Mouse (Mus musculus) intestine, embryonic 15.5 days (tissue): Measurements from ENCODE around the gene Sik3. TPM values are rescaled to one million over a fixed set of nuclear protein-coding genes. Genes with fewer than 3 reads are reported as not detected.
A peak's percentile ranks its signal among the peaks of the same experiment; 100 is the strongest.
"Not testable (repeated sequence)": the region's sequence is repeated elsewhere in the genome, so short reads cannot be mapped to it uniquely, and the experiment has no call there.

ENCODE experiments used
- ATAC-seq: fragments of 200-750 bp; cut with Nextera tagmentation; 2 replicates; pipeline ENCODE4 v1.8.0; 2017; ENCODE audit warnings: moderate TSS enrichment, moderate library complexity
- H3K27ac ChIP-seq: fragments of 300-500 bp; sonication (generic); 2 replicates; pipeline ENCODE4 v1.5.1; 2015; ENCODE audit warnings: mild to moderate bottlenecking, inconsistent platforms
- H3K27me3 ChIP-seq: fragments of 300-500 bp; sonication (generic); replicated peaks from 2 replicates; pipeline ENCODE4 v1.6.1; 2015; ENCODE audit warnings: inconsistent platforms
- H3K36me3 ChIP-seq: fragments of 300-500 bp; sonication (generic); 2 replicates; pipeline ENCODE4 v1.6.1; 2015; ENCODE audit warnings: inconsistent platforms
- H3K4me1 ChIP-seq: fragments of 300-500 bp; sonication (generic); replicated peaks from 2 replicates; pipeline ENCODE4 v1.6.1; 2015; ENCODE audit warnings: inconsistent platforms
- H3K4me2 ChIP-seq: fragments of 300-500 bp; sonication (generic); replicated peaks from 2 replicates; pipeline ENCODE4 v1.6.1; 2015; ENCODE audit warnings: mild to moderate bottlenecking, inconsistent platforms
- H3K4me3 ChIP-seq: fragments of 300-500 bp; sonication (generic); replicated peaks from 2 replicates; pipeline ENCODE4 v1.5.1; 2015; ENCODE audit warnings: inconsistent platforms
- H3K9ac ChIP-seq: fragments of 300-500 bp; sonication (generic); 2 replicates; pipeline ENCODE4 v1.6.1; 2015; ENCODE audit warnings: inconsistent platforms
- H3K9me3 ChIP-seq: fragments of 300-500 bp; sonication (generic); 2 replicates; pipeline ENCODE4 v1.6.1; 2016; ENCODE audit warnings: inconsistent platforms
- WGBS: fragments of 180-500 bp; shearing (Covaris S2); methylation state at CpG from one replicate; pipeline ENCODE4 v1.1.7; 2015; 5-methylcytosine and 5-hydroxymethylcytosine counted together
- polyA plus RNA-seq: library from polyadenylated mRNA; unstranded; fragments of >200 nt; fragmentation: Nextera tagmentation; extraction: Ambion mirVana; gene quantifications from 2 replicates; pipeline ENCODE4 v1.2.1, GENCODE M21; 2015

Gene Sik3
- polyA plus RNA-seq, 1 experiment from 2014 or later: 13.2 TPM

DNA sequence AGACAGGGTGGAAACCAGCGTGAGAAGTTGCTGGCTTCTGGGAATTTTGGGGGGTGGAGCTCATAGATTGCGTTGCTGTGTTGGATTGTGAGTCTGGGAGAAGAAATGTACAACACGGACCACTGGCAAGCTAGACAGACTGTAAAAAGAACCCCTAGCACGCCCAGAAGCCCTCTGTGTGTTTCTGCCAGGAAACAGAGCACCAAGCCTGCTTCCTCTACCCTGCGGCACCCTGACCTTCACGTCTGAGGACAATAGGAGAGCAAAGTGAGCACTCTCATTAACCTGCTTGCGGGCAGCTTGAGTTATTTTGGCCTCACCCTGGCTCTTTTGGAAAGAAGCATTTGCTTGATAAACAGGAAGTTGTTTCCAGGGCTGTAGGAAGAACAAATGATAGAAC, 137.5 kb downstream of the Sik3 start:
- H3K4me1 ChIP-seq: peaks cover 36% of the 10 kb centered on the region
- no peaks in the 10 kb centered on the region for H3K36me3 ChIP-seq
- H3K4me3 ChIP-seq: no peak overlapping the region
- no peak overlapping the region for H3K9ac ChIP-seq
- no peaks in the 10 kb centered on the region for H3K27me3 ChIP-seq
- H3K4me2 ChIP-seq: no peak overlapping the region
- WGBS: 60% methylated on average over 7 of the region's 7 CpGs
- no peaks in the 10 kb centered on the region for H3K9me3 ChIP-seq
- ATAC-seq: no peak
- H3K27ac ChIP-seq: peak overlapping the region; percentile 68; the same call in 1 of the 2 replicates

GRCm38 (mm10) chr9:46150890-46151703, 138.5 kb downstream of the Sik3 start:
- H3K36me3 ChIP-seq: no peaks in the 10 kb centered on the region
- H3K4me3 ChIP-seq: no peak overlapping the region
- peak overlapping the region; percentile 19; the same call in 1 of the 2 replicates for H3K4me2 ChIP-seq
- peaks cover 36% of the 10 kb centered on the region for H3K4me1 ChIP-seq
- H3K27ac ChIP-seq: peak overlapping the region; percentile 68
- no peak overlapping the region for H3K9ac ChIP-seq
- no peaks in the 10 kb centered on the region for H3K27me3 ChIP-seq
- WGBS: 58% methylated on average over 2 of the region's 2 CpGs
- no peak for ATAC-seq
- H3K9me3 ChIP-seq: no peaks in the 10 kb centered on the region

GRCm38 (mm10) chr9:46151704-46152040, 139.1 kb downstream of the Sik3 start:
- ATAC-seq: peak; percentile 70
- H3K36me3 ChIP-seq: no peaks in the 10 kb centered on the region
- H3K9me3 ChIP-seq: no peaks in the 10 kb centered on the region
- WGBS: 32% methylated on average over 6 of the region's 6 CpGs
- H3K9ac ChIP-seq: no peak overlapping the region
- peaks cover 36% of the 10 kb centered on the region for H3K4me1 ChIP-seq
- H3K4me2 ChIP-seq: peak overlapping the region; percentile 19; the same call in 1 of the 2 replicates
- peak overlapping the region; percentile 68 for H3K27ac ChIP-seq
- H3K4me3 ChIP-seq: no peak overlapping the region
- H3K27me3 ChIP-seq: no peaks in the 10 kb centered on the region

DNA sequence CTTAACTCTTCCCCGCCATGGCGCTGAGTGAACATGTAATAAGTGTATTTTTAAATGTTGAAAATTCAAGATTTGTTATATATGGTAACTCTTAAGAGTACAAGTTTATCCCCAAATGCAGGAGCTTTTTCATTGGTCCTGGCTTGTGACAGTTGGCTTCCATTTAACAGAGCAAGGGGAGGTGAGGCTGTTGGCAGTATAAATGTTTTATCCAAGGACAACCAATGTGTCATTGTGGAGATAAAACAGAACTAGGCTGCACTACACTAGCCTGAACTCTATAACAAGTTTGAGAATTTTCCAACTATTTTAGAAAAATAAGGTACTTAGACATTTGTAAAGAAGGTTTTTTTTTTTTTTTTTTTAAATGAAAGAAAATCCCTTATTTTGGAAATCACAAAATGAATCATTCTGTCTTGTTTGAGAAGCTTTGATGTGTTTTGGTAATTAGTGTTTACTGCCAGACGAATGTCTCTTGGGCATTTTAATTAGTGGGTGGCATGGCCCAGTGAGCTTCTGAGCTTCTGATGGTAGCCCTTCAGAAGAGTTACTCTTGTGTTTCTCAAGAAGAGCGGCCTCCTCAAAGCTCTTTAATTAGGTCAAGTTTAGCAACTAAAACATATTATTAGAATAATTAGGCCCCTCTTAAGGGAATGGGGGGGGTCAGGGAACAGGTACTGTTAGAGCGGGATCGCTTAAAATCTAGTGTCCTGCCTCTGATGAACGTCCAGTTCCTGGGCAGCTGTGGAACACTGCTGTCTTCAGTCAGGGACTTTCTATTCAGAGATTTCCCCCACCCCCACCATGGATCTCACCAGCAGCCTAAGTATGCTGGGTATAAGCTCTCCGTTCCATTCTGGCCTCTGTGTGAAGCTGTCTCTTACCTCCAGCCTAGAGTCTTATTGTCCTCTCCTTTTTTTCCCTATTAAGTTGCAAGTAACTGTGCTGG, 139.7 kb downstream of the Sik3 start:
- peak overlapping the region; percentile 68 for H3K27ac ChIP-seq
- peaks cover 36% of the 10 kb centered on the region for H3K4me1 ChIP-seq
- no peak overlapping the region for H3K9ac ChIP-seq
- WGBS: 56% methylated on average over 8 of the region's 8 CpGs
- no peaks in the 10 kb centered on the region for H3K9me3 ChIP-seq
- H3K36me3 ChIP-seq: no peaks in the 10 kb centered on the region
- ATAC-seq: peak; percentile 50; the same call in 1 of the 2 replicates
- H3K4me2 ChIP-seq: peak overlapping the region; percentile 19; the same call in 1 of the 2 replicates
- no peak overlapping the region for H3K4me3 ChIP-seq
- H3K27me3 ChIP-seq: no peaks in the 10 kb centered on the region

GRCm38 (mm10) chr9:46154469-46154868, 141.8 kb downstream of the Sik3 start:
- 50% methylated on average over 2 of the region's 2 CpGs for WGBS
- peaks cover 33% of the 10 kb centered on the region for H3K4me1 ChIP-seq

DNA sequence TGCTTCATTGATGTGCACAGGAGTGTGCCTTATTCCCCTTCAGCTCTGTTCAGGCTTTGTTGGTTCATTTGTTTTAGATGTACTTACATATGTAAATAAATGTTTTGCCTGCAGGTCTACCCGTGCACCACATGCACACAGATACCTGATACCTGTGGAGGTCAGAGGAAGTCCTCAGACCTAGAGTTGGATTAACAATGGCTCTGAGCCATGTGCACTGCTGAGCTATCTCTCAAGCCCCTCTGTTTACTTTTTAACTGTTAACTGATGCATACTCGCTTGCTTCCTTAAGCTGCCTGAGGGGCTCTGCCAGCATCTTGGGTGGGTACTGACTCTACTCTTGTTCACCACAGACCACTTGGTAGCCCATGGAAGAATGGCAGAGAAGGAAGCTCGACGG, 142.4 kb downstream of the Sik3 start:
- Histone ChIP-seq H3K4me2 (no peak overlapping the region), H3K27ac (no peak overlapping the region), H3K9me3 (no peaks in the 10 kb centered on the region), H3K4me3 (no peak overlapping the region), H3K9ac (no peak overlapping the region), H3K36me3 (no peaks in the 10 kb centered on the region), H3K27me3 (no peaks in the 10 kb centered on the region), H3K4me1 (peaks cover 27% of the 10 kb centered on the region)
- no peak for ATAC-seq
- WGBS: 54% methylated on average over 4 of the region's 4 CpGs

More at GRCm38 (mm10) chr9:46154469-46154868, 141.8 kb downstream of the Sik3 start:
- Histone ChIP-seq H3K36me3 (no peaks in the 10 kb centered on the region), H3K27me3 (no peaks in the 10 kb centered on the region), H3K4me2 (no peak overlapping the region), H3K4me3 (no peak overlapping the region), H3K9ac (no peak overlapping the region), H3K27ac (no peak overlapping the region), H3K9me3 (no peaks in the 10 kb centered on the region)
- ATAC-seq: no peak

DNA sequence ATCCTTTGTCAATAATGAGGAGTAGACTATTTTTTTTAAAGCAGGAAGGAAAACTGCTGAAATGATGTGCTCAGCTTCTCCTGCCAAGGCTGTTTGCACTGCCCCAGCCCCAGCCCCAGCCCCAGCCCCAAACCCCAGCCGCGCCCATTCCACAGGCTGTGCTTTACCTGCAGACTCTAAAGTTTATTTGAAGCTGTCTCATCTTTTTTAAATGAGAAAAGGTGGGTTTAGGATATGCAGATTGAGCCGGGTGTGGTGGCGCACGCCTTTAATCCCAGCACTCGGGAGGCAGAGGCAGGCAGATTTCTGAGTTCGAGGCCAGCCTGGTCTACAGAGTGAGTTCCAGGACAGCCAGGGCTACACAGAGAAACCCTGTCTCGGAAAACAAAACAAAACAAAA, 143.2 kb downstream of the Sik3 start:
- not testable (repeated sequence) for H3K27me3 ChIP-seq, H3K4me2 ChIP-seq, H3K27ac ChIP-seq, H3K4me3 ChIP-seq, H3K9ac ChIP-seq, H3K9me3 ChIP-seq, H3K36me3 ChIP-seq, ATAC-seq
- peaks cover 19% of the 10 kb centered on the region for H3K4me1 ChIP-seq
- 94% methylated on average over 8 of the region's 8 CpGs for WGBS

GRCm38 (mm10) chr9:46156711-46157110, 144.1 kb downstream of the Sik3 start:
- Histone ChIP-seq H3K36me3 (0 out of 2 replicates have a peak, but pooled peaks cover 2% of the 10 kb centered on the region), H3K4me3 (no peak overlapping the region), H3K27me3 (no peaks in the 10 kb centered on the region), H3K9me3 (no peaks in the 10 kb centered on the region), H3K9ac (no peak overlapping the region), H3K27ac (no peak overlapping the region), H3K4me1 (peaks cover 10% of the 10 kb centered on the region), H3K4me2 (no peak overlapping the region)
- 75% methylated on average over 4 of the region's 4 CpGs for WGBS
- ATAC-seq: no peak

GRCm38 (mm10) chr9:46158273-46158813, 145.7 kb downstream of the Sik3 start:
- ATAC-seq: no peak
- Histone ChIP-seq H3K27ac (no peak overlapping the region), H3K9ac (no peak overlapping the region), H3K36me3 (0 out of 2 replicates have a peak, but pooled peaks cover 2% of the 10 kb centered on the region), H3K27me3 (no peaks in the 10 kb centered on the region), H3K4me2 (no peak overlapping the region), H3K9me3 (no peaks in the 10 kb centered on the region), H3K4me1 (no peaks in the 10 kb centered on the region), H3K4me3 (no peak overlapping the region)
- 71% methylated on average over 4 of the region's 4 CpGs for WGBS

DNA sequence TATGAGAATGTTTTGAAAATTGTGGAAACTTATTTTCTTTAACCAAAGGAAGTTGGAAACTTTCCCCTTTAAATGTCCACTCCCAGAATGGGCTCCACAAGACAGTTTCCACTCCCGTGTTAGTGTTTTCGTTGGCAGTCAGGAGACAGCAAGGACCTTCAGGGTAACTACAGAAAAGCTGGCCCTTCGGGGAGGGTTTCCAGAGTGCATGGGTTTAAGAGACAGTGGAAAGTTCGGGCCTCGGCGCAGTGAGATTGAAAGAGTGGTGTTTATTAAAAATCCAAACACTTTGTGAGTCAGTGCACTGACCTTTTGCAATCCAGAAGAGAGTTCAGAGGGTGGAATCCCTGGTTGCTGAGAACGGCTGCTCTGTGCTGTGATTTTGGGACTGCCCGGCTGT, 150.8 kb downstream of the Sik3 start:
- WGBS: 42% methylated on average over 8 of the region's 8 CpGs
- ATAC-seq: no peak
- Histone ChIP-seq H3K4me2 (no peak overlapping the region), H3K4me3 (no peak overlapping the region), H3K27ac (no peak overlapping the region), H3K36me3 (0 out of 2 replicates have a peak, but pooled peaks cover 2% of the 10 kb centered on the region), H3K9ac (no peak overlapping the region), H3K27me3 (no peaks in the 10 kb centered on the region), H3K4me1 (no peaks in the 10 kb centered on the region), H3K9me3 (no peaks in the 10 kb centered on the region)

DNA sequence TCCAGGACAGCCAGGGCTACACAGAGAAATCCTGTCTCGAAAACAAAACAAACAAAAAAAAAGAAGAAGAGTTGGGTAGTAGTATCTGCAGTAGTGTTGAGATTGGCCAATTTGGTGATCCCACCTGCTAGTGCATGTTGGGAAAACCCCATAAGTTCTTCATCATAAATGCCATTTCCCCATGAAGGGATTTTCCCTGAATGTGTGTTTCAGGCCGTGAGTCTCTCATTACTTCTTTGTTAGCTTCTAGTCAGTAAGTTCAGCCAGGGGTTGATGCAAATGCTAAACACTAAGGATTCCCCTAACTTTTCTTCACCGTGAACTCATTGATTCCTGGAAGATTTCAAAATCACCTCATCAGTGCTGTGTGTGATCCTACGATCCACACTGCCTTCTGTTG, 156.2 kb downstream of the Sik3 start:
- Histone ChIP-seq H3K4me1 (peaks cover 8% of the 10 kb centered on the region; the same call in 1 of the 2 replicates), H3K9me3 (no peaks in the 10 kb centered on the region), H3K27ac (no peak overlapping the region), H3K9ac (no peak overlapping the region), H3K27me3 (no peaks in the 10 kb centered on the region), H3K4me2 (no peak overlapping the region), H3K36me3 (no peaks in the 10 kb centered on the region), H3K4me3 (no peak overlapping the region)
- 85% methylated on average over 4 of the region's 4 CpGs for WGBS
- ATAC-seq: no peak

- ATAC-seq: no peak
- Histone ChIP-seq H3K27me3 (no peaks in the 10 kb centered on the region), H3K4me2 (no peak overlapping the region), H3K4me3 (no peak overlapping the region), H3K36me3 (no peaks in the 10 kb centered on the region), H3K9ac (no peak overlapping the region), H3K9me3 (no peaks in the 10 kb centered on the region), H3K27ac (no peak overlapping the region), H3K4me1 (peaks cover 18% of the 10 kb centered on the region)
- WGBS: 84% methylated on average over 2 of the region's 2 CpGs
Measured at GRCm38 (mm10) chr9:46172251-46172650, 159.6 kb downstream of the Sik3 start.
